ENCODE assay signal across 12 mouse cellular contexts in the genomic region with DNA sequence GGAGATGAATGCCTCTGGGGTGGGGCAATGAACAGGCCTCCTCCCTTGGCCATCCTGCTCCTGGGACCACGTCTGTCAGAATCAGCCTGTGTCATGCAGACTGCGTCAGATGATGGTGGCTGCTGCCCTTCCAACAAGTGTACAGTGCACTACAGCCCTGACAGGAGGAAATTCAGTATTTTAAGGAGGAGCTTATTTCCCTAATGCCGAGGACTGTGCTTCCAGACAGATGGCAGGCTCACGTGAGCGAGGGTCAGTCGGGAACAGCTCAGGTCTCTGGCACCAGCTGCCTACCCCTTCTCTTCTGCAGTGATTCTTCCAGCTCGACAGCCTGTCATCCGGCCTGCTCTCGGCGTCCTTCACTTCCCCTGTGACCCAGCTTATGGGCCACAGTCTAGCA.
DNase-seq lines count a peak whose midpoint lies in the region; ATAC-seq lines count a peak whose summit lies in the region.
"Had no signal": no experiment of that assay in that cellular context is flagged by ENCODE, and none has a peak within 500 bp of the region (broad histone marks: within the 10 kb centered on the region; RNA-seq: fewer than 3 reads in every experiment).

No protein-coding gene starts in this region.

- no peak overlapping the region for H3K27ac ChIP-seq in kidney, embryonic 16.5 days (ENCODE audit: low read length)
- H3K27ac ChIP-seq in forebrain, embryonic 15.5 days (replicated peaks), result no peak overlapping the region
- H3K27ac ChIP-seq in midbrain, embryonic 11.5 days (ENCODE audit: low read depth, low read length), result 0 out of 2 replicates have a peak overlapping the region, but pooled peaks have one; percentile 18
- H3K27ac ChIP-seq in stomach, embryonic 14.5 days (ENCODE audit: low read length), result no peak overlapping the region
- H3K27ac ChIP-seq in heart, embryonic 12.5 days (ENCODE audit: poor library complexity, severe bottlenecking), result no peak overlapping the region

- peak; percentile 42 for ATAC-seq in kidney, embryonic 16.5 days (ENCODE audit: low FRiP score, low TSS enrichment)
- ATAC-seq in forebrain, embryonic 15.5 days (replicated peaks), result peak; percentile 84
- peak; percentile 81 for ATAC-seq in midbrain, embryonic 11.5 days (ENCODE audit: low FRiP score)
- 0 out of 2 replicates have a peak, but pooled peaks have one; percentile 42 for ATAC-seq in stomach, embryonic 14.5 days (ENCODE audit: insufficient number of reproducible peaks, insufficient read depth, low FRiP score, low read depth)
- ATAC-seq in heart, embryonic 12.5 days (ENCODE audit: insufficient number of reproducible peaks, low FRiP score), result no peak

- H3K27me3 ChIP-seq in kidney, embryonic 16.5 days (ENCODE audit: insufficient read depth, low read length), result no peaks in the 10 kb centered on the region
- H3K27me3 ChIP-seq in forebrain, embryonic 15.5 days, result no peaks in the 10 kb centered on the region
- H3K27me3 ChIP-seq in midbrain, embryonic 11.5 days (ENCODE audit: control insufficient read depth, insufficient read depth, low read length), result no peaks in the 10 kb centered on the region
- H3K27me3 ChIP-seq in stomach, embryonic 14.5 days (ENCODE audit: control insufficient read depth, insufficient read depth, low read length), result no peaks in the 10 kb centered on the region
- H3K27me3 ChIP-seq in heart, embryonic 12.5 days (replicated peaks), result no peaks in the 10 kb centered on the region

- H3K9me3 ChIP-seq in kidney, embryonic 16.5 days (ENCODE audit: low read length), result no peaks in the 10 kb centered on the region
- H3K9me3 ChIP-seq in forebrain, embryonic 15.5 days, result no peaks in the 10 kb centered on the region
- H3K9me3 ChIP-seq in midbrain, embryonic 11.5 days (ENCODE audit: control insufficient read depth, low read length), result no peaks in the 10 kb centered on the region
- H3K9me3 ChIP-seq in stomach, embryonic 14.5 days (ENCODE audit: control insufficient read depth, low read depth, low read length), result no peaks in the 10 kb centered on the region
- H3K9me3 ChIP-seq in heart, embryonic 12.5 days (replicated peaks), result no peaks in the 10 kb centered on the region

- no peak overlapping the region for H3K4me3 ChIP-seq in kidney, embryonic 16.5 days (ENCODE audit: low read length)
- no peak overlapping the region for H3K4me3 ChIP-seq in forebrain, embryonic 15.5 days
- no peak overlapping the region for H3K4me3 ChIP-seq in midbrain, embryonic 11.5 days (ENCODE audit: low read depth, low read length)
- no peak overlapping the region for H3K4me3 ChIP-seq in stomach, embryonic 14.5 days (ENCODE audit: low read depth, low read length)
- no peak overlapping the region for H3K4me3 ChIP-seq in heart, embryonic 12.5 days

- no peak overlapping the region for H3K4me2 ChIP-seq in kidney, embryonic 16.5 days (replicated peaks; ENCODE audit: low read depth, low read length)
- no peak overlapping the region for H3K4me2 ChIP-seq in forebrain, embryonic 15.5 days (replicated peaks)
- no peak overlapping the region for H3K4me2 ChIP-seq in midbrain, embryonic 11.5 days
- H3K4me2 ChIP-seq in stomach, embryonic 14.5 days (replicated peaks; ENCODE audit: low read depth, low read length), result no peak overlapping the region
- no peak overlapping the region for H3K4me2 ChIP-seq in heart, embryonic 12.5 days

- 50% methylated on average over 10 of the region's 10 CpGs for WGBS in kidney, embryonic 16.5 days
- 56% methylated on average over 10 of the region's 10 CpGs for WGBS in forebrain, embryonic 15.5 days
- 56% methylated on average over 10 of the region's 10 CpGs for whole genome bisulfite sequencing in midbrain, embryonic 11.5 days
- WGBS in stomach, embryonic 14.5 days, result 55% methylated on average over 10 of the region's 10 CpGs
- 75% methylated on average over 10 of the region's 10 CpGs for WGBS in heart, embryonic 12.5 days

- 0 out of 2 replicates have a peak, but pooled peaks cover 3% of the 10 kb centered on the region for H3K36me3 ChIP-seq in kidney, embryonic 16.5 days (ENCODE audit: insufficient read depth, low read length)
- no peaks in the 10 kb centered on the region for H3K36me3 ChIP-seq in forebrain, embryonic 15.5 days
- H3K36me3 ChIP-seq in midbrain, embryonic 11.5 days (ENCODE audit: control insufficient read depth, insufficient read depth, low read length), result no peaks in the 10 kb centered on the region
- H3K36me3 ChIP-seq in stomach, embryonic 14.5 days (ENCODE audit: control insufficient read depth, insufficient read depth, low read length), result no peaks in the 10 kb centered on the region
- H3K36me3 ChIP-seq in heart, embryonic 12.5 days, result peaks cover 9% of the 10 kb centered on the region; the same call in 1 of the 2 replicates

- DNase-seq in kidney, postnatal 4 days, result no peak
- no peak for DNase-seq in midbrain, embryonic 11.5 days (ENCODE audit: low spot score, missing footprints)
- no peak for DNase-seq in spleen, postnatal 4 days (ENCODE audit: low spot score in 2 of 2)
- no peak for DNase-seq in spleen, adult 12 weeks (ENCODE audit: low spot score)
- DNase-seq: gastrocnemius, postnatal 10 days; heart, postnatal 10 days; kidney, adult 9 months; lung, adult 2 months had no signal

- H3K9ac ChIP-seq in kidney, embryonic 16.5 days (replicated peaks; ENCODE audit: low read length), result no peak overlapping the region
- no peak overlapping the region for H3K9ac ChIP-seq in forebrain, embryonic 15.5 days (replicated peaks)
- no peak overlapping the region for H3K9ac ChIP-seq in midbrain, embryonic 11.5 days (ENCODE audit: low read length)
- no peak overlapping the region for H3K9ac ChIP-seq in stomach, embryonic 14.5 days (replicated peaks; ENCODE audit: low read depth, low read length)
- H3K9ac ChIP-seq in heart, embryonic 12.5 days, result no peak overlapping the region

- no peaks in the 10 kb centered on the region for H3K4me1 ChIP-seq in kidney, embryonic 16.5 days (ENCODE audit: insufficient read depth, low read length)
- H3K4me1 ChIP-seq in forebrain, embryonic 15.5 days, result no peaks in the 10 kb centered on the region
- peaks cover 7% of the 10 kb centered on the region; the same call in 1 of the 2 replicates for H3K4me1 ChIP-seq in midbrain, embryonic 11.5 days (ENCODE audit: control insufficient read depth, insufficient read depth, low read length)
- 0 out of 2 replicates have a peak, but pooled peaks cover 2% of the 10 kb centered on the region for H3K4me1 ChIP-seq in stomach, embryonic 14.5 days (ENCODE audit: control insufficient read depth, insufficient read depth, low read length)
- H3K4me1 ChIP-seq in heart, embryonic 12.5 days (replicated peaks), result peaks cover 10% of the 10 kb centered on the region
